ENCODE assay signal across 8 mouse cellular contexts in genomic region chr5:140890050-140890449, GRCm38 (mm10). TPM values are rescaled to one million over a fixed set of nuclear protein-coding genes. Genes with fewer than 3 reads are reported as not detected.
DNase-seq lines count a peak whose midpoint lies in the region; ATAC-seq and TF ChIP-seq lines count a peak whose summit lies in the region.

No protein-coding gene starts in this region.

- no peak overlapping the region for H3K9ac ChIP-seq in hindbrain, embryonic 12.5 days
- H3K9ac ChIP-seq in ES-E14 (ENCODE audit: insufficient read depth, low read depth, low read length, poor library complexity, severe bottlenecking), result no peak overlapping the region
- H3K9ac ChIP-seq in heart, embryonic 14.5 days (ENCODE audit: low read length), result no peak overlapping the region

- WGBS in hindbrain, embryonic 10.5 days, result 71% methylated on average over 14 of the region's 14 CpGs
- WGBS in hindbrain, embryonic 12.5 days, result 58% methylated on average over 14 of the region's 14 CpGs
- WGBS in heart, embryonic 14.5 days, result 48% methylated on average over 14 of the region's 14 CpGs
- 25% methylated on average over 14 of the region's 14 CpGs for WGBS in lung, adult 2 months

- H3K9me3 ChIP-seq in hindbrain, embryonic 10.5 days, result no peaks in the 10 kb centered on the region
- H3K9me3 ChIP-seq in hindbrain, embryonic 12.5 days (replicated peaks), result no peaks in the 10 kb centered on the region
- H3K9me3 ChIP-seq in ES-E14 (ENCODE audit: control insufficient read depth, insufficient read depth, low read depth, low read length), result no peaks in the 10 kb centered on the region
- H3K9me3 ChIP-seq in heart, embryonic 14.5 days (ENCODE audit: control insufficient read depth, low read length), result no peaks in the 10 kb centered on the region

- H3K27ac ChIP-seq in hindbrain, embryonic 10.5 days, result peak overlapping the region; percentile 35
- no peak overlapping the region for H3K27ac ChIP-seq in hindbrain, embryonic 12.5 days
- H3K27ac ChIP-seq in ES-E14 (ENCODE audit: insufficient read depth, low read depth, low read length, poor library complexity, severe bottlenecking), result no peak overlapping the region
- H3K27ac ChIP-seq in heart, embryonic 14.5 days (replicated peaks in 1 of 2; ENCODE audit: control insufficient read depth in 1 of 2, insufficient read depth in 1 of 2, low read depth in 2 of 2, low read length in 2 of 2), result 0 out of 4 replicates have a peak overlapping the region, but pooled peaks have one; percentile 16 to 28

- no peak overlapping the region for H3K4me3 ChIP-seq in hindbrain, embryonic 10.5 days
- H3K4me3 ChIP-seq in hindbrain, embryonic 12.5 days, result no peak overlapping the region
- H3K4me3 ChIP-seq in ES-E14 (ENCODE audit: insufficient read depth in 1 of 2, low read depth in 1 of 2, low read length in 2 of 2, poor library complexity in 1 of 2, severe bottlenecking in 1 of 2), result peak overlapping the region; percentile 8 to 19; a peak in 1 of 4 replicates
- no peak overlapping the region for H3K4me3 ChIP-seq in heart, embryonic 14.5 days (ENCODE audit: control insufficient read depth in 1 of 2, insufficient read depth in 1 of 2, low read depth in 1 of 2, low read length in 2 of 2)
- H3K4me3 ChIP-seq in lung, adult 2 months (replicated peaks; ENCODE audit: extremely low read depth, low read depth, low read length), result no peak overlapping the region

- ATAC-seq in hindbrain, embryonic 12.5 days (ENCODE audit: low FRiP score), result no peak
- ATAC-seq in heart, embryonic 14.5 days (ENCODE audit: insufficient number of reproducible peaks, insufficient read depth, low FRiP score, low read depth), result 0 out of 2 replicates have a peak, but pooled peaks have one; percentile 39
- ATAC-seq in erythroblast, adult 5-6 weeks (replicated peaks; ENCODE audit: low FRiP score, poor library complexity, severe bottlenecking), result no peak

- TF ChIP-seq CTCF in lung, adult 2 months (IDR thresholded peaks at IDR 0.05; ENCODE audit: insufficient read depth, low read length), result no peak

- no peak for DNase-seq in hindbrain, embryonic 10.5 days (ENCODE audit: low spot score)
- DNase-seq in ES-E14 (ENCODE audit: low read depth, low spot score) (no peak), MN1 (ENCODE audit: low spot score) (no peak)
- no peak for DNase-seq in lung, adult 2 months
- DNase-seq in spleen, adult 18-20 months, result no peak

- H3K4me1 ChIP-seq in hindbrain, embryonic 10.5 days (replicated peaks), result peaks cover 10% of the 10 kb centered on the region; the same call in 1 of the 2 replicates
- H3K4me1 ChIP-seq in hindbrain, embryonic 12.5 days, result 0 out of 2 replicates have a peak, but pooled peaks cover 6% of the 10 kb centered on the region
- peaks cover 0 to 11% of the 10 kb centered on the region in 2 experiments; a peak in 1 of 4 replicates for H3K4me1 ChIP-seq in ES-E14 (ENCODE audit: control insufficient read depth in 2 of 2, insufficient read depth in 2 of 2, low read length in 2 of 2, poor library complexity in 1 of 2)
- peaks cover 13 to 26% of the 10 kb centered on the region in 2 experiments; a peak in 3 of 4 replicates for H3K4me1 ChIP-seq in heart, embryonic 14.5 days (ENCODE audit: control insufficient read depth in 2 of 2, insufficient read depth in 2 of 2, low read length in 2 of 2)
- H3K4me1 ChIP-seq in lung, adult 2 months (ENCODE audit: control insufficient read depth, insufficient read depth, low read length), result 0 out of 2 replicates have a peak, but pooled peaks cover 4% of the 10 kb centered on the region

- H3K4me2 ChIP-seq in hindbrain, embryonic 12.5 days (replicated peaks), result no peak overlapping the region
- H3K4me2 ChIP-seq in heart, embryonic 14.5 days (ENCODE audit: low read length), result peak overlapping the region; percentile 48

- 0 out of 2 replicates have a peak, but pooled peaks have one; percentile 18 for TF ChIP-seq POLR2A in lung, adult 2 months (IDR thresholded peaks at IDR 0.05; ENCODE audit: borderline replicate concordance, extremely low read depth, low read depth, low read length)

- H3K27me3 ChIP-seq in hindbrain, embryonic 10.5 days (ENCODE audit: insufficient read depth, poor library complexity, severe bottlenecking), result no peaks in the 10 kb centered on the region
- no peaks in the 10 kb centered on the region for H3K27me3 ChIP-seq in hindbrain, embryonic 12.5 days
- H3K27me3 ChIP-seq in heart, embryonic 14.5 days (ENCODE audit: control insufficient read depth, insufficient read depth, low read length), result no peaks in the 10 kb centered on the region

- no peaks in the 10 kb centered on the region for H3K36me3 ChIP-seq in hindbrain, embryonic 10.5 days
- H3K36me3 ChIP-seq in hindbrain, embryonic 12.5 days, result no peaks in the 10 kb centered on the region
- no peaks in the 10 kb centered on the region for H3K36me3 ChIP-seq in ES-E14 (ENCODE audit: control insufficient read depth, insufficient read depth, low read length, poor library complexity, severe bottlenecking)
- no peaks in the 10 kb centered on the region for H3K36me3 ChIP-seq in heart, embryonic 14.5 days (ENCODE audit: control insufficient read depth, insufficient read depth, low read length)

- in situ Hi-C loops in ES-E14 (cut with MboI; ENCODE audit: low sequenced_read_pairs in 2 of 2, unreplicated experiment in 2 of 2), result no loop called here

TF ChIP-seq in ES-E14, 5 proteins besides CTCF, POLR2A, EP300 and RAD21:
- TF ChIP-seq CHD2 (IDR thresholded peaks at IDR 0.05; ENCODE audit: low read depth, low read length) (no peak), HCFC1 (IDR thresholded peaks at IDR 0.05; ENCODE audit: borderline replicate concordance, insufficient read depth, low read length) (no peak), ZC3H11A (IDR thresholded peaks at IDR 0.05; ENCODE audit: borderline replicate concordance, low read depth, low read length) (no peak), ZNF384 (IDR thresholded peaks at IDR 0.05; ENCODE audit: low read depth, low read length) (no peak), MAFK (IDR thresholded peaks at IDR 0.05; ENCODE audit: insufficient read depth, low read depth, low read length) (no peak)

RNA-seq across cellular contexts. Expression of gene Gna12, which starts 59.8 kb away (rescaled TPM):
- polyA plus RNA-seq in hindbrain, embryonic 10.5 days (2016; fragmentation: Nextera tagmentation; extraction: Ambion mirVana), result 9.9 and 11.3 TPM in 2 replicates
- 57.8 and 60.5 TPM in 2 replicates for polyA plus RNA-seq in hindbrain, embryonic 12.5 days (2016; fragmentation: Nextera tagmentation; extraction: Ambion mirVana)
- total RNA-seq in ES-E14 (2012; rRNA removed), result 40.9 and 50.4 TPM in 2 replicates
- polyA plus RNA-seq in heart, embryonic 14.5 days (2014; fragmentation: Nextera tagmentation; extraction: Ambion mirVana), result 46.4 and 53.8 TPM in 2 replicates
- 112 and 120 TPM in 2 replicates for polyA plus RNA-seq in lung, adult 2 months (2012; rRNA removed)
- total RNA-seq in erythroblast, adult 5-6 weeks (2015; ENCODE audit: low replicate concordance), result 12.1 and 16.1 TPM in 2 replicates
- total RNA-seq in erythroblast, adult 5-6 weeks (2017; ENCODE audit: low replicate concordance), result 9.9 and 11.5 TPM in 2 replicates

Comparison
In these comparisons a context has a peak if more than half of its experiments do, and no peak if none do; other contexts are left out.
1. H3K27ac ChIP-seq: peak in hindbrain, embryonic 10.5 days (single experiment) and heart, embryonic 14.5 days (2 of 2); none in hindbrain, embryonic 12.5 days (single experiment) and ES-E14 (single experiment).
2. H3K4me3 ChIP-seq: peak in ES-E14 (2 of 2); none in hindbrain, embryonic 10.5 days (single experiment), hindbrain, embryonic 12.5 days (single experiment), heart, embryonic 14.5 days (0 of 2) and lung, adult 2 months (single experiment).